Mouse (Mus musculus): ENCODE results near the gene Mllt6. TPM values are rescaled to one million over a fixed set of nuclear protein-coding genes. Genes with fewer than 3 reads are reported as not detected.
A peak's percentile ranks its signal among the peaks of the same experiment; 100 is the strongest.

Mllt6 gene
- polyA plus RNA-seq, 1 experiment: 68.4 TPM

GRCm38 (mm10) chr11:97626850-97627249, 36.4 kb upstream of the Mllt6 start:
- peaks cover 3% of the 10 kb centered on the region; the same call in 1 of the 2 replicates for H3K4me1 ChIP-seq (ENCODE audit: control insufficient read depth, insufficient read depth, low read length)
- WGBS: 79% methylated on average over 10 of the region's 10 CpGs
- TF ChIP-seq POLR2A (IDR thresholded peaks at IDR 0.05; ENCODE audit: borderline replicate concordance, insufficient read depth, low read length) (no peak), CTCF (IDR thresholded peaks at IDR 0.05; ENCODE audit: borderline replicate concordance, insufficient read depth, low read depth, low read length) (no peak)

GRCm38 (mm10) chr11:97627556-97628302, 35.5 kb upstream of the Mllt6 start:
- TF ChIP-seq POLR2A (IDR thresholded peaks at IDR 0.05; ENCODE audit: borderline replicate concordance, insufficient read depth, low read length): no peak
- TF ChIP-seq CTCF (IDR thresholded peaks at IDR 0.05; ENCODE audit: borderline replicate concordance, insufficient read depth, low read depth, low read length): no peak
- peaks cover 10% of the 10 kb centered on the region; the same call in 1 of the 2 replicates for H3K27me3 ChIP-seq (ENCODE audit: control insufficient read depth, insufficient read depth, low read length)
- H3K4me1 ChIP-seq (ENCODE audit: control insufficient read depth, insufficient read depth, low read length): no peaks in the 10 kb centered on the region
- H3K27ac ChIP-seq (ENCODE audit: insufficient read depth, low read length): no peak overlapping the region
- no peak for DNase-seq
- no peak overlapping the region for H3K4me3 ChIP-seq (replicated peaks; ENCODE audit: insufficient read depth, low read depth, low read length)
- WGBS: 17% methylated on average over 30 of the region's 30 CpGs

More at GRCm38 (mm10) chr11:97626850-97627249, 36.4 kb upstream of the Mllt6 start:
- no peak overlapping the region for H3K4me3 ChIP-seq (replicated peaks; ENCODE audit: insufficient read depth, low read depth, low read length)
- no peak overlapping the region for H3K27ac ChIP-seq (ENCODE audit: insufficient read depth, low read length)
- DNase-seq: no peak
- peaks cover 10% of the 10 kb centered on the region; the same call in 1 of the 2 replicates for H3K27me3 ChIP-seq (ENCODE audit: control insufficient read depth, insufficient read depth, low read length)

DNA sequence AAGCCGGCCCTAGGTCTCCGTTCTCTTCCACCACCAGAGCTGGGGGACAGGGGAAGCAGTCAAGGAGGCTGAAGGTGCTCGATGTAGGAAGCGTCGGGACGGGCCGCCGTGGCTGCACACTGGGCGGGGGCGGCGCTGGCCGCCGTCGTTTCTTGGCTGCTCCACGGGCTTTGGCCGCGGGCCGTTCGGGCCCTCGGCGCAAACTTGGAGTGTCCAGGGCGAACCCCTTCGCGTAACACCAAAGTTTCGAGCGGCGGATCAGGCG, 35.0 kb upstream of the Mllt6 start:
- Histone ChIP-seq H3K4me1 (ENCODE audit: control insufficient read depth, insufficient read depth, low read length) (no peaks in the 10 kb centered on the region), H3K4me3 (replicated peaks; ENCODE audit: insufficient read depth, low read depth, low read length) (no peak overlapping the region), H3K27ac (ENCODE audit: insufficient read depth, low read length) (no peak overlapping the region), H3K27me3 (ENCODE audit: control insufficient read depth, insufficient read depth, low read length) (peaks cover 10% of the 10 kb centered on the region; the same call in 1 of the 2 replicates)
- no peak for DNase-seq
- 2% methylated on average over 26 of the region's 28 CpGs for WGBS
- TF ChIP-seq CTCF (IDR thresholded peaks at IDR 0.05; ENCODE audit: borderline replicate concordance, insufficient read depth, low read depth, low read length): no peak
- TF ChIP-seq POLR2A (IDR thresholded peaks at IDR 0.05; ENCODE audit: borderline replicate concordance, insufficient read depth, low read length): no peak

DNA sequence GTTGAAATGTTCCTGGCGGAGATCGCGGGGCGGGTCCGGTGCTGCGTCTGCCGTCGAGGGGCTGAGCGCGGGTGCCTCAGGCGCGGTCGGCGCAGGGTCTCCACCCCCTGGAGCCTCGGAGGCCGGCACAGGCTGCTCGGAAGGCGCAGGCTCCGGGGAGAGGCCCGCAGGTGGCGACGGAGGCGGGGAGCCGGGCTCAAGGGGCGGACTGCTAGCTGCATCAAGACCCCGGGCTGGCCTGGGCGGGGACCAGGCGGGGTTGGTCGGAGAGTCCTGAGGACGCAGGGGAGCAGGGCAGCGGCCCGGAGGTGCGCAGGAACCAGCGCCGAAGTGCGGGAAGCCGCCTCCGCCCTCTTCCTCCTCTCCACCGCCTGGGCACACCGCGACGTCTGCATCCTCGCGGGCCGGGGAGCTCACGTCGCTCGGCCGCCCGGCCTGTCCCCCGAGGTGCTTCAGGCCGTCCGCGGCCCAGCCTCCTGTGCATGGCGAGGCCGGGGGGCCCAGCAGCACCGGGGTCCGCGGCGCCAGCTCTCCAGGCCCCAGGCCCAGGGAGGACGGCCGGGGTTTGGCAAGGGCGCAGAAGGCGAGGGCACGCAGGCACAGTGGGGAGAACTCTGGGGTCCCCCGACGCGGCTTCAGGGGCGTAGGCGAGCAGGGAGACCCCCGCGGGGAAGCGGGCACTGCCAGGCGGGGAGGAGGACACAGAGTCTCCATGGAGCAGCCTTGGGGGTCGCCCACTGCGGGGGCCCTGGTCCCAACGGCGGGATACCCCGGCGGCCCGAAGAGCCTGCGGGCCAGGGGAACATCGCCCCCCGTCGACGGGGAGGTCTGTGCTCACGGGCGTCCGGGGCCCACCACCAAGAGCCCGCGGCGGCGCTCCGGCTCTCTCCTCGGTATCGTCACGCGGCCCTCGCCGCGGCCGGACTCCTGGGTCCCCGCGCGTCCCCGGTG, 34.4 kb upstream of the Mllt6 start:
- Histone ChIP-seq H3K4me1 (ENCODE audit: control insufficient read depth, insufficient read depth, low read length) (no peaks in the 10 kb centered on the region), H3K27me3 (ENCODE audit: control insufficient read depth, insufficient read depth, low read length) (peaks cover 10% of the 10 kb centered on the region; the same call in 1 of the 2 replicates), H3K4me3 (replicated peaks; ENCODE audit: insufficient read depth, low read depth, low read length) (peak overlapping the region; percentile 38), H3K27ac (ENCODE audit: insufficient read depth, low read length) (no peak overlapping the region)
- peak in 1 of 2 experiments; percentile 25 for DNase-seq
- 1% methylated on average over 97 of the region's 106 CpGs for WGBS
- TF ChIP-seq CTCF (IDR thresholded peaks at IDR 0.05; ENCODE audit: borderline replicate concordance, insufficient read depth, low read depth, low read length): no peak
- no peak for TF ChIP-seq POLR2A (IDR thresholded peaks at IDR 0.05; ENCODE audit: borderline replicate concordance, insufficient read depth, low read length)

- peaks cover 10% of the 10 kb centered on the region; the same call in 1 of the 2 replicates for H3K27me3 ChIP-seq (ENCODE audit: control insufficient read depth, insufficient read depth, low read length)
- no peaks in the 10 kb centered on the region for H3K4me1 ChIP-seq (ENCODE audit: control insufficient read depth, insufficient read depth, low read length)
- H3K27ac ChIP-seq (ENCODE audit: insufficient read depth, low read length): no peak within 1 kb of the TSS
- H3K4me3 ChIP-seq (replicated peaks; ENCODE audit: insufficient read depth, low read depth, low read length): peak within 1 kb of the TSS; percentile 38
- TF ChIP-seq CTCF (IDR thresholded peaks at IDR 0.05; ENCODE audit: borderline replicate concordance, insufficient read depth, low read depth, low read length) (no peak), POLR2A (IDR thresholded peaks at IDR 0.05; ENCODE audit: borderline replicate concordance, insufficient read depth, low read length) (no peak)
- peak; percentile 84 to 86 for DNase-seq
- WGBS: under 1% methylated on average over 45 of the region's 47 CpGs
These were observed 33.6 kb upstream of the Mllt6 start, which contains the start of gene Epop for GRCm38 (mm10) chr11:97629576-97629975. Epop (minus strand) TSS chr11:97629702.

GRCm38 (mm10) chr11:97631046-97631445, 32.2 kb upstream of the Mllt6 start:
- Histone ChIP-seq H3K4me3 (replicated peaks; ENCODE audit: insufficient read depth, low read depth, low read length) (no peak overlapping the region), H3K27ac (ENCODE audit: insufficient read depth, low read length) (no peak overlapping the region), H3K27me3 (ENCODE audit: control insufficient read depth, insufficient read depth, low read length) (peaks cover 10% of the 10 kb centered on the region; the same call in 1 of the 2 replicates), H3K4me1 (ENCODE audit: control insufficient read depth, insufficient read depth, low read length) (no peaks in the 10 kb centered on the region)
- WGBS: 62% methylated on average over 2 of the region's 2 CpGs
- DNase-seq: no peak
- TF ChIP-seq CTCF (IDR thresholded peaks at IDR 0.05; ENCODE audit: borderline replicate concordance, insufficient read depth, low read depth, low read length) (no peak), POLR2A (IDR thresholded peaks at IDR 0.05; ENCODE audit: borderline replicate concordance, insufficient read depth, low read length) (no peak)

DNA sequence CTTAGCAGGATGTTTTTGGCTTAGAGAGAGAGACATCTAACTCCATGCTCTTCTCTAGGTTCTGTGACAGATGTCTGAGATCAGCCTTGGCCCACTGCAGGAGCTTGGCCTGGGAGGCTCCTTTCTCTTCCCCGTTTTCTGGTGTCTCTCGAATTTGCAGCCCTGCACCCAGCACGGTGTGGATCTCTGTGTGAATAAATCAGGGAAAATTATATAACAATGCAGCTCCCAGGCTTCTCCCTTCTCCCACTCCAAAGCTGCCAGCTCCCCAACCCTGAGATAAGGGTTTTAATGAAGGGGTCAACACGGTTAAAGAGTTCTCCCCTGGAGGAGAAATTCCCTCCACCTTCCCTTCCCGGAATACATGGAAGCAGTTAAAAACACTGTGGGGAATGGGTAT, 31.7 kb upstream of the Mllt6 start:
- 24% methylated on average over 5 of the region's 5 CpGs for WGBS
- no peak overlapping the region for H3K27ac ChIP-seq (ENCODE audit: insufficient read depth, low read length)

More for the DNA sequence above, 31.7 kb upstream of the Mllt6 start:
- peaks cover 10% of the 10 kb centered on the region; the same call in 1 of the 2 replicates for H3K27me3 ChIP-seq (ENCODE audit: control insufficient read depth, insufficient read depth, low read length)
- H3K4me3 ChIP-seq (replicated peaks; ENCODE audit: insufficient read depth, low read depth, low read length): no peak overlapping the region
- DNase-seq: no peak
- TF ChIP-seq POLR2A (IDR thresholded peaks at IDR 0.05; ENCODE audit: borderline replicate concordance, insufficient read depth, low read length): no peak
- no peak for TF ChIP-seq CTCF (IDR thresholded peaks at IDR 0.05; ENCODE audit: borderline replicate concordance, insufficient read depth, low read depth, low read length)
- H3K4me1 ChIP-seq (ENCODE audit: control insufficient read depth, insufficient read depth, low read length): no peaks in the 10 kb centered on the region

Measured in cerebellum, adult 2 months (tissue).